Mouse (Mus musculus) common myeloid progenitor, adult 5-6 weeks (primary cell): ENCODE data around the gene Kcnq1. TPM values are rescaled to one million over a fixed set of nuclear protein-coding genes. Genes with fewer than 3 reads are reported as not detected.
A peak's percentile ranks its signal among the peaks of the same experiment; 100 is the strongest.

Experiments
- ATAC-seq: replicated peaks from 2 replicates; pipeline ENCODE4 v1.8.0; 2016; ENCODE audit warnings: low read depth, mild to moderate bottlenecking, moderate TSS enrichment, inconsistent platforms; ENCODE audit not compliant: poor library complexity, severe bottlenecking
- total RNA-seq: library from RNA; stranded (forward); fragments of 200-1000, 187-1606 nt; gene quantifications from 2 replicates; pipeline ENCODE4 v1.2.3, GENCODE M21; 2017

Kcnq1 gene
- total RNA-seq, 1 experiment from 2014 or later = not detected

DNA sequence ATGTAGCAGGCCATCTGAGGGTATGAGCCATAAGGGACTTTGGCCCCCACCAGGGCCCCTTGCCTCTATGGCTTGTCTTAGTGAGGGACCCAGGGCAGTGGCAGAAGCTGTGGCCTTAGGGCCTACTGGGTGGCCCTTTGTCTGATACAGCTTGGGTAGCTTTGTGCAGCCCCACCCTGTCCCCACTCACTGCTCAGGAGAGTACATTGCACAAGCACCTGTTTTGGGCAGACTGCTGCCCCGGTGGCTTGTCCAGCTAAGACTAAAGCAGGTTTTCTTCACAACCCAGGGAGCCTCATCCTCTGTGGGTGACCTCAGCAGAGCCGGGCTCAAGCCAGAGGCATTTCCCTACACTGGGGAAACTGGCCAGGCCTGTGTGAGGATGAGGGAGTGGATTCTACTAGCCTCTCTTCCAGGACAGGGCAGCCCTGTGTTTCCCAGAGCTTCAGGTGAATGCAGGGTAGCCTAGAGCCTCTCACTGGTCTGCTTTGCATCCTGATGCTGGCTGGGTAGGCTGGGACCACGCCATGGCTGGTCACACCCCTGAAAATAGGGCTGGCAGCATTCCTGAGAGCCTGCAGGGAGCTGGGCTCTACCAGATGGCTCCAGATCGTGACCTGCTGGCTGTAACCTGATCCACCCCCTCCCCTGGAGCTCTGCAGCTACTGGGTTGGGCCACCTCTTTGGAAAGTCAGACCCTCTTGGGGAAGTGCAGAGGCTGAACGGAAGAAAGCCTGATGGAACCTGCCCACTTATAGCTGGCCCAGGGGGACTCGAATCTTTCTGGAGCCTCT lies 17.9 kb downstream of the Kcnq1 start:
- ATAC-seq = no peak

- ATAC-seq = no peak
Measured at GRCm38 (mm10) chr7:143124902-143125301, 18.7 kb downstream of the Kcnq1 start.

DNA sequence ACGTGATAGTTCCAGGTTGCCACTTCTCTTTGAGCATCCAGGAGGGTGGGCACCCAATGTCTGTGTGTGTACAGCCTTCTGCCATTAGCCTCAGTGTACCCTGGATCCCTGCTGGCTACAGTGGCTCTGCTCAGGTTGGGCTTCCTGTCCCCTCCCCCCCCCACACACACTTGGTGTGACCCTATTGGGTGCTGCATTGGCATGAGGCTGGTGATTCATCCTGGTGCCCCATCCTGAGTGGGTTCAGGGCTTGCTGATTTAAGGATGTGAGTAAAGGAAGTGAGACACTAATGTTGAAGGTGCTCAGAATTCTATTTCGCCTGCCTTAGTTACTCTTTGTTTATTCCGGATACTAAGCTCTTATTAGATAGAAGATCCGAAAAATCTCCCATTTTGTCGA lies 26.7 kb downstream of the Kcnq1 start:
- peak; percentile 60 for ATAC-seq

DNA sequence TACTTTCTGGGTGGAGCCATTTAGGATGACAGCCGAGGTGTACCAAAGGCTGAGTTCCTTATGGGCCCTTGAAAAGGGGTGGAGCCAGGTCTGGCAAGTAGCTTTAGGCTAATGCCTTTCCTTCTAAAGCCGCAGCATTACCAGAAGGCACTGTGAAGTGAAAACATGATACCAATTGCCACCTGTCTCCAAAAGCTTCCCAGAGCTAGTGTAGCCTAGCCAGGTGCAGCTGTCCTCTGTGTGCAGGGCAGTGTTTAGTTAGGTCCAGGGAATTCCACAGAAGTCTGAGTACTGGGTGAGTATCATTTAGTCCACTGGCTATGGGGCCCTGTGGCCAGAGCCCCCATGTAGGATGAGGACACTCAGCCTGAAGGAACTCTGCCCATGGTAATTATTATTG lies 30.0 kb downstream of the Kcnq1 start:
- no peak for ATAC-seq

DNA sequence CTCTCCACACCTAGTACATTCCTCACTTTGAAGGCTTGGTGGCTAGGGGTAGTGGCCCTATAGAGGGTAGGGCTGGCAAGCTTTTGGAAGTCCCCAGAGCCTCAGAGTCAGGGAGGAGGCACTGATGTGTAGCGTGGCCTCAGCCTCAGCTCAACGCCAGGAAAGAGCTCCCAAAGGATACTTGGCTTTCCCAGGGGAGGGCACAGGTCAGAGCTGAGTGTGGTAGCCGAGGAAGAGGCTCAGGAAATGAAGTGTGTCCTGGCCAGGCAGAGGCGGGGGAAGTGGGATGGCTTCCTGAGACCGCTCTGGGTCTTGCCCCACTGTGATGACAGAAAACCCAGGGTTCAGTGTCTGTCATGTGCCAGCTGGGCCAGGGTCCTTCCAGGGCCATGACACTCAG lies 30.4 kb downstream of the Kcnq1 start:
- ATAC-seq = no peak

GRCm38 (mm10) chr7:143138789-143139188 lies 32.6 kb downstream of the Kcnq1 start:
- ATAC-seq = peak; percentile 73

DNA sequence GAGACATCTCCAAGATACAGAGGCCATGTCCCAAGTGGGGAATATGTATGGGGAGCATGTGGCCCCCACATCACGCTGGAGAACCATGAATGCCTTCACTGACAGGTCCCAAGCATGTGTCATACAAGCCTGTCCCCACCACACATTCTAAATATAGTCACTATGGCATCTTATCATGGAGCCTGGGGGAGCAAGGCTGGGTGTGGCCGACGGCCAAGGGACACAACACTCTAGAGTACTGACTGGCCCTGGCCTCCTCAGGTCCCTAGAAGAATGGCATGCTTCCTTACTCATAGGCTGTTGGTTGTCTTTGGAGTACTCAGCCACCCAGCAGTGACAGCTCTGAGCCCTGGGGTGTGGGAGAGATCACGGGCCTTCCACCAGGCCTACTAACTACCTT lies 33.8 kb downstream of the Kcnq1 start:
- no peak for ATAC-seq

DNA sequence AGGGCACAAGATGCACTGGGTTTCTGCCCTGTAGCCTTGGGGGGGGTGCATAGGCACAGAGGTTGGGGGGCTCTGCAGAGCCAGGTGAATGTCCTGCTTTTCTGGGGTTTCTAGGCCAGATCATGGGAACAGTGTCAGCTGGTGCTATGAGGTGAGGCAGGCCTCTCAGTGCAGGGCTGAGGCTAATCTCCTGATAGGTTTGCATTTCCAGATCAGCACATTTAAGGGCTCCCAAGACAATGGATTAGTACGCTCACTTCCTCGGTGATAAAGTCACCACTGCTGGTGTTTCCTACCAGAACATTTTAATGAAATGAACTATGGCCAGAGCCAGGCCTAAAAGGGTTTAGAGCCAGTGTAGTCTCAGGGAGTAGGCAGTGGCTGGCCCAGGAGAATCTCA lies 36.5 kb downstream of the Kcnq1 start:
- ATAC-seq = no peak

- no peak for ATAC-seq
Measured at GRCm38 (mm10) chr7:143147015-143147414, 40.9 kb downstream of the Kcnq1 start.

DNA sequence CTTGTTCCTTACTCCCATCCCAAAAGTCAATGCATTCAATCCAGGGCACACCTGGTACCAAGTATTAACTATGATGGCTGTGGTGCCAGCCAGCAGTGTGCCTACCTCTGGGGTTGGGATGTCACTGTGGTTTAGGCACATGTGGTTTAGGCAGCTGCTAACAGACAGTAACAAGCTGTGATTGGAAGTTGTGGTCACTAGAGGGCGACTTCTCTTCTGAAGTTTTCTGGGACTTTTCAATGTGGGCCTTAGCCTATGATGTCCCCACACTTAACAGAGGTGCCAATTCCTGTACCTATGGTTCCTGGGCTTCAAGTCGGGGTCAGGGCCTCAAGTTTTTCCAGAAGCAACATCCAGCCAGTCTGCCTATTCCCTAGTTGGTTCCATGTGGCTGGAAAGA lies 45.0 kb downstream of the Kcnq1 start:
- peak; percentile 62 for ATAC-seq

- ATAC-seq = peak; percentile 47; the same call in 1 of the 2 replicates
Measured at GRCm38 (mm10) chr7:143152350-143152749, 46.2 kb downstream of the Kcnq1 start.

GRCm38 (mm10) chr7:143153915-143154373 lies 47.8 kb downstream of the Kcnq1 start:
- ATAC-seq = peak; percentile 86

- no peak for ATAC-seq
Measured at GRCm38 (mm10) chr7:143154458-143154871, 48.3 kb downstream of the Kcnq1 start.

DNA sequence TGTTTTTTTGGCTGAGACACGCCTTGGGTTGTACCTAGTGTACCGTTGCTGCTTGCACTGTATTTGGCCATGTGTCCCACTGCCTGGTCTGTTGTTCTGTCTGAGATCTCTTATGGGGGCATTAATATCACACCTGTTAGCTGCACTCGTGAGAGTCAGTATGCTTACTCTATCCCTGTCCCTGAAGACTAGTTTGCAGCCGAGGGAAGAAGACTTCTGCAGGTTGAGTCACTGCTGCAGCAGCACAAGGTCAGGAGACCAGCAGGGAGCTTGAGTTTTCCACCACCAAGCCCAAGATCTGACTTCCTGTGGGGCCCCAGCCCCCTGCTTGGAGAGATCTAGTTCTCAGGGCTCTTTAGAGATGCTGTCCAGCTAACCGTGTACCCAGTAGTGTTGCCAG lies 49.1 kb downstream of the Kcnq1 start:
- ATAC-seq = no peak

DNA sequence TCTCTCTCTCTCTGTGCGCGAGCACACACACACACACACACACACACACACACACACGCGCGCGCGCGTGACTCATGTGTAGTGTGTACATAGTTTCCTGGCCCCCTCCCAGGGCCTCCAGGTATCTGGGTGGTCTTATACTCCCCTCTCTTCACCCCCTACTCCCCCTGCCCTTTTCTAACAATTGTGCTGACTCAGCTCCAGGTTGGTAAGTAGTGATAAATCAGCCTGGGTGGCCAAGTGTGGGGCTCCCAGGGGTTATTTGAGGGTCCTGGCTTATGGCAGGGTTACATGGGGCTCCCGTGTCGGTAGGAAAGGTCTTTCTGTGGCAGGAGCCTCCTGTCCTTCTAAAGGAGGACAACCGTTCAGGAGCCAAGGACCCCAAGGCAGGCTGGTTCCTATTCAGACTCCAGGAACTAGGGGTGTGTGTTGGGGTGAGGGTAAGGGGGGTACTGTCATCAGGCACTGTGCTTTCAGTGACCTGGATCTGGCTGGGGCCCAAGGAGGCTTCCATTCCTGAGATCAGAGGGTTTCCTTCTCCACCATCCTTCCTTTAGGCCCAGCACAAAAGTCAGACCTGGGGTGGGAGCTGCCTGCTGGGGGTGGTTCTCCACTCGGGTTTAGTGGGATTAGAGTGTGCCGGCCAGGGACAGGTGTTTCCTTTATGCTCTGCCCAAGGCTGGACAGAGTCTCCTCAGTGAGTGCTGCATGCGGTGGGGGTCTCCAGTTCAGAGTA lies 52.7 kb downstream of the Kcnq1 start:
- ATAC-seq = no peak

DNA sequence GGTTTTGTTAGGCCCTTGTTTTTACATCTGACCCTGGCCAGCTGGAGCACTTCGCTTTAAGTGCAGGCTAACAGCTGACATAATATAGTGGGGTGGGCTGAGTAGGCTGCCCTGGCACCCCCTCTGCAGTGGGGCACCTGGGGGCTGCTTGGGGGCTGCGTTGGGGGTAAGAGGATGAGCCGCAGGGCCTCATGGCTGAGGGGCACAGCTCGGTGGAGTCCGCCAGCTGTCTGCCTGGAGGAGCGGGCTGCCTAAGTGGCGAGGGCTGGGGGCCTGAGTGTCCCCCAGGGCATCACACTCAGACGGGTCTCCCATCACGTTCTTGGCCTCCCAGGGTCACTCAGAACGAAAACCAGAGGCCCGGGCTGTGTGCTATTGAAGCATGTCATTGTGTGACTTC lies 53.3 kb downstream of the Kcnq1 start:
- no peak for ATAC-seq

DNA sequence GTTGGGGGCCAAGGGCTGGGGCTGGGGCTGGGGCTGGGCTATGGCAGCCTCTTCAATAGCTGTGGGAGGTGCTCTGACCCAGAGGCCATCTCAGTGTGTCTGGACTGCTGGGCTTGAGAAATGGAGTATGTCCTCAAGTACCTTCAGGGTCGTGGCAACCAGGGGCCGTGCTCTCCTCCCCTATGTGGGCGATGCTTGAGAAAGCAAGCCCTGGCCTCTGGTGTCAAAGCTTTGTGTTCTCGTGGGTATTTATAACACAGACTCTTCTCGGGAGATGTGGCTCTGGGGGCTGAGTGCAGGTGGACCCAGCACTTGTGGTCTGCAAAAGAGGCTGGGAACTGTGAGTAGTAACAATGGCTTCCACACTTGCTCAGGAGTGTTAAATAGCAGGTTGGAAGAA lies 53.9 kb downstream of the Kcnq1 start:
- ATAC-seq = no peak

GRCm38 (mm10) chr7:143162051-143162450 lies 55.9 kb downstream of the Kcnq1 start:
- no peak for ATAC-seq

GRCm38 (mm10) chr7:143164074-143164473 lies 57.9 kb downstream of the Kcnq1 start:
- ATAC-seq = no peak

GRCm38 (mm10) chr7:143165687-143166265 lies 59.6 kb downstream of the Kcnq1 start:
- ATAC-seq = no peak

GRCm38 (mm10) chr7:143167275-143167674 lies 61.1 kb downstream of the Kcnq1 start:
- no peak for ATAC-seq
